Mouse (Mus musculus) intestine, embryonic 15.5 days (tissue): ENCODE measurements around the gene 4930590J08Rik. TPM values are rescaled to one million over a fixed set of nuclear protein-coding genes. Genes with fewer than 3 reads are reported as not detected.

Source experiments
- polyA plus RNA-seq: library from polyadenylated mRNA; unstranded; fragments of >200 nt; fragmentation: Nextera tagmentation; extraction: Ambion mirVana; gene quantifications from 2 replicates; pipeline ENCODE4 v1.2.1, GENCODE M21; 2015

Gene 4930590J08Rik
- polyA plus RNA-seq, 1 experiment from 2014 or later: 0.13 TPM

Other genes with a start within 250 kb of the 4930590J08Rik start
- 78.0 and 87.9 TPM in 2 replicates for gene Slc6a6, start 218.8 kb upstream of the 4930590J08Rik start, polyA plus RNA-seq
- 0.45 and 0.49 TPM in 2 replicates for gene Grip2, start 75.6 kb upstream of the 4930590J08Rik start, polyA plus RNA-seq
- gene Ccdc174, start 24.8 kb upstream of the 4930590J08Rik start, polyA plus RNA-seq: 25.0 and 32.6 TPM in 2 replicates
- gene Fgd5, start 76.1 kb downstream of the 4930590J08Rik start, polyA plus RNA-seq: 6.7 and 7.0 TPM in 2 replicates
- 18.3 and 19.3 TPM in 2 replicates for gene Nr2c2, start 188.6 kb downstream of the 4930590J08Rik start, polyA plus RNA-seq